Mouse (Mus musculus): ENCODE results near the gene Asap2.

DNA sequence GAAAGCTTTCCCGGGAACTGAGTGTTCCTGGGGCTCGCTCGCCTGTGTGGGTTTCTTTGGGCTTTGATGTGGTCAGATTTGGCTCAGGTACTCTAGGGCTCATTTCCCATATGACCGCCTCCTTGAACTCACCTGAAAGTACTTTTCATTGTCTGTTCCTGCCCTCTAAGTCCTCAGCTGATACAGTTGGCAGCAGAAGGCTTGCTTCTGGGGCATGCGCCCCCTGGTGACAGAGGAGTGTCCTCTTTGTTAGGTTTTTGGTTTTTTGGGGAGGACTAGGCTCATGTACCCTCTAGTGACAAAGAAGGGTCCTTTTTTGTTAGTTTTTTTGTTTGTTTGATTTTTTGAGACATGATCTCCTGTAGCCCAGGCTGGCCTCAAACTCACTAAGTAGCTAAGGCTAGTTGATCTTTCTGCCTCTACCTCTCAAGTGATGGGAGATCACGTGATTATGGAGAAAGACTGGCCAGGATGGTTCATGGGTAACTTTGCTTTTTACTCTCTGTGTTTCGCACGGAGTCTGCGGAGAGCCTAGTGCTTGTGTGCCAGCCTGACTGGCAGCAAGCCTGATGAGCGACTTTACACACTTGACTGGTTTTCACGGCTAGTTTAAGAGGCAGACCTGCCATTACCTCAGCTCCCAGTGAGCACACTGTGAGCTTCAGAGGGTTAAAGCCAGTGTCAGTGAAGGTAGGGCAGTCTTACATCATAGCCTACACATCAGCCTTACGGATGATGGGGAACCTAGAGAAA is 328.1 kb downstream of the Asap2 start:
- TF ChIP-seq POLR2A (IDR thresholded peaks at IDR 0.05; ENCODE audit: control insufficient read depth, low read depth, low read length), result no peak
- TF ChIP-seq CTCF (IDR thresholded peaks at IDR 0.05; ENCODE audit: control insufficient read depth, insufficient read depth, insufficient replicate concordance, low read depth, low read length), result peak; percentile 35; the same call in 1 of the 2 replicates
